Comparison of ENCODE assay signal across 11 mouse cellular contexts in genomic region chr10:99267621-99268020, GRCm38 (mm10). TPM values are rescaled to one million over a fixed set of nuclear protein-coding genes. Genes with fewer than 3 reads are reported as not detected.
A peak's percentile ranks its signal among the peaks of the same experiment; 100 is the strongest.
DNase-seq lines count a peak whose midpoint lies in the region; ATAC-seq and TF ChIP-seq lines count a peak whose summit lies in the region.
"Had no signal": no experiment of that assay in that cellular context is flagged by ENCODE, and none has a peak within 500 bp of the region (broad histone marks: within the 10 kb centered on the region; RNA-seq: fewer than 3 reads in every experiment).

No protein-coding gene starts in this region.

- no peak for TF ChIP-seq CTCF in heart, adult 2 months (IDR thresholded peaks at IDR 0.05)
- no peak for TF ChIP-seq CTCF in left cerebral cortex, adult 2 months (IDR thresholded peaks at IDR 0.05)

- no peaks in the 10 kb centered on the region for H3K27me3 ChIP-seq in heart, adult 2 months (ENCODE audit: control insufficient read depth, insufficient read depth, low read length)
- H3K27me3 ChIP-seq in embryonic facial prominence, embryonic 12.5 days, result no peaks in the 10 kb centered on the region
- no peaks in the 10 kb centered on the region for H3K27me3 ChIP-seq in limb, embryonic 10.5 days (ENCODE audit: low read depth, poor library complexity, severe bottlenecking)

- peaks cover 15% of the 10 kb centered on the region for H3K36me3 ChIP-seq in heart, adult 2 months (ENCODE audit: control insufficient read depth, insufficient read depth, low read length)
- H3K36me3 ChIP-seq in embryonic facial prominence, embryonic 12.5 days, result 0 out of 2 replicates have a peak, but pooled peaks cover 4% of the 10 kb centered on the region
- peaks cover 37% of the 10 kb centered on the region for H3K36me3 ChIP-seq in limb, embryonic 10.5 days

- no peaks in the 10 kb centered on the region for H3K9me3 ChIP-seq in embryonic facial prominence, embryonic 12.5 days
- H3K9me3 ChIP-seq in limb, embryonic 10.5 days (replicated peaks), result no peaks in the 10 kb centered on the region

- peak overlapping the region; percentile 32; the same call in 1 of the 2 replicates for H3K4me3 ChIP-seq in heart, adult 2 months
- peak overlapping the region; percentile 82 for H3K4me3 ChIP-seq in left cerebral cortex, adult 2 months
- H3K4me3 ChIP-seq in embryonic facial prominence, embryonic 12.5 days, result no peak overlapping the region
- H3K4me3 ChIP-seq in limb, embryonic 10.5 days, result peak overlapping the region; percentile 94
- H3K4me3 ChIP-seq: erythroblast, embryonic 14.5 days had no signal

- no peak for DNase-seq in heart, adult 2 months
- DNase-seq in heart, postnatal 25 days (ENCODE audit: low spot score), result no peak
- DNase-seq in left cerebral cortex, adult 2 months (ENCODE audit: extremely low spot score in 1 of 2, low spot score in 2 of 2), result no peak
- DNase-seq in left cerebral cortex, postnatal 14 days (ENCODE audit: low spot score in 2 of 2), result no peak
- DNase-seq in limb, embryonic 10.5 days (ENCODE audit: low spot score), result no peak
- no peak for DNase-seq in cerebellum, postnatal 4 days (ENCODE audit: low spot score in 2 of 2)
- DNase-seq in spleen, postnatal 10 days (ENCODE audit: low spot score in 2 of 2), result no peak
- DNase-seq: right cerebral cortex, adult 18-20 months; thymus, adult 18-20 months had no signal

- no peak for TF ChIP-seq EP300 in heart, adult 2 months (IDR thresholded peaks at IDR 0.05; ENCODE audit: insufficient read depth, low read depth, low read length)

- no peak overlapping the region for H3K9ac ChIP-seq in heart, adult 2 months (ENCODE audit: low read depth, low read length)
- 0 out of 2 replicates have a peak overlapping the region, but pooled peaks have one; percentile 19 for H3K9ac ChIP-seq in embryonic facial prominence, embryonic 12.5 days

- H3K4me1 ChIP-seq in heart, adult 2 months (ENCODE audit: control insufficient read depth, insufficient read depth, low read length), result peaks cover 10% of the 10 kb centered on the region
- H3K4me1 ChIP-seq in embryonic facial prominence, embryonic 12.5 days, result peaks cover 47% of the 10 kb centered on the region
- H3K4me1 ChIP-seq in limb, embryonic 10.5 days, result peaks cover 56% of the 10 kb centered on the region

- ATAC-seq in embryonic facial prominence, embryonic 12.5 days (ENCODE audit: insufficient number of reproducible peaks, insufficient read depth, low FRiP score, low TSS enrichment), result no peak

- intact Hi-C loops in heart, adult 2 months (cut with DNase I), result loop anchor here (2.0 to 10.0 kb wide), 4 partner anchors 141 to 887 kb away; no protein-coding TSS in a partner anchor
- intact Hi-C loops in heart, postnatal 25 days (cut with DNase I), result loop anchor here (2.0 kb wide), 2 partner anchors 65 to 193 kb away; no protein-coding TSS in a partner anchor
- intact Hi-C loops in left cerebral cortex, adult 2 months (cut with DNase I), result loop anchor here (5.0 kb wide), 1 partner anchor 255 kb away; no protein-coding TSS in a partner anchor
- intact Hi-C loops in left cerebral cortex, postnatal 14 days (cut with DNase I), result loop anchor here (5.0 kb wide), 1 partner anchor 195 kb away; no protein-coding TSS in a partner anchor

- H3K27ac ChIP-seq in heart, adult 2 months, result peak overlapping the region; percentile 50
- peak overlapping the region; percentile 67; the same call in 1 of the 2 replicates for H3K27ac ChIP-seq in left cerebral cortex, adult 2 months
- H3K27ac ChIP-seq in embryonic facial prominence, embryonic 12.5 days, result peak overlapping the region; percentile 72; the same call in 1 of the 2 replicates
- peak overlapping the region; percentile 99 for H3K27ac ChIP-seq in limb, embryonic 10.5 days

- no peak for TF ChIP-seq POLR2A in heart, adult 2 months (IDR thresholded peaks at IDR 0.05; ENCODE audit: insufficient read depth, low read depth, low read length)

- H3K4me2 ChIP-seq in embryonic facial prominence, embryonic 12.5 days (replicated peaks), result peak overlapping the region; percentile 82

- 36% methylated on average over 1 of the region's 1 CpGs for WGBS in heart, adult 2 months
- WGBS in embryonic facial prominence, embryonic 12.5 days, result 10% methylated on average over 1 of the region's 1 CpGs
- WGBS in limb, embryonic 10.5 days, result 58% methylated on average over 1 of the region's 1 CpGs

- H3K79me2 ChIP-seq in heart, adult 2 months (replicated peaks; ENCODE audit: control insufficient read depth, insufficient read depth, low read length), result 0 out of 2 replicates have a peak, but pooled peaks cover 1% of the 10 kb centered on the region

RNA-seq across cellular contexts. Expression of gene Dusp6, which starts 4.6 kb away (rescaled TPM):
- total RNA-seq in heart, adult 2 months (2021), result 10 to 100 TPM; 15.8 to 21.4 TPM
- 24.8 and 25.6 TPM in 2 replicates for polyA plus RNA-seq in heart, adult 2 months (2012; rRNA removed)
- total RNA-seq in heart, postnatal 25 days (2021), result 10 to 100 TPM; 18.5 to 19.5 TPM
- total RNA-seq in left cerebral cortex, adult 2 months (2021), result 100 to 1,000 TPM; 101 to 116 TPM
- 100 to 1,000 TPM in 1 of 2 experiments, 10 to 100 TPM in 1; 88.7 to 113 TPM for total RNA-seq in left cerebral cortex, postnatal 14 days (2021)
- 90.6 and 90.7 TPM in 2 replicates for polyA plus RNA-seq in embryonic facial prominence, embryonic 12.5 days (2016; fragmentation: Nextera tagmentation; extraction: Ambion mirVana)
- 206 and 223 TPM in 2 replicates for polyA plus RNA-seq in limb, embryonic 10.5 days (2016; fragmentation: Nextera tagmentation; extraction: Ambion mirVana)

Comparison
In these comparisons a context has a peak if more than half of its experiments do, and no peak if none do; other contexts are left out.
1. RNA of gene Dusp6, which starts 4.6 kb away (total RNA-seq): 101 to 116 TPM in left cerebral cortex, adult 2 months and 88.7 to 113 TPM in left cerebral cortex, postnatal 14 days; 15.8 to 21.4 TPM in heart, adult 2 months and 18.5 to 19.5 TPM in heart, postnatal 25 days; every median in the first group is over 4 times any median in the second.
2. Peak in every context shown above with its lines, with median percentiles within 50 percentile points of each other: H3K27ac ChIP-seq.